Mouse (Mus musculus) liver, embryonic 14 days (tissue): Measurements from ENCODE around the gene Sqor. TPM values are rescaled to one million over a fixed set of nuclear protein-coding genes. Genes with fewer than 3 reads are reported as not detected.

ENCODE experiments used
- polyA plus RNA-seq: library from polyadenylated mRNA; depleted of rRNA; stranded (reverse); fragments of >200 nt; gene quantifications from 2 replicates; pipeline ENCODE4 v1.2.3, GENCODE M21; 2012; rRNA removed

Sqor gene
- 1.5 and 1.9 TPM in 2 replicates for polyA plus RNA-seq

GRCm38 (mm10) chr2:122765071-122765793 is at the start of gene Sqor:
Sqor (plus strand) TSS chr2:122765237.

GRCm38 (mm10) chr2:122737894-122738830 is 26.9 kb upstream of the Sqor start, which contains the start of gene Bloc1s6:
Bloc1s6 (plus strand) TSS chr2:122738503.

Other genes starting within 250 kb of the Sqor start
- 12.4 and 15.7 TPM in 2 replicates for gene Gatm, start 153.9 kb upstream of the Sqor start, polyA plus RNA-seq
- gene AA467197, start 128.3 kb upstream of the Sqor start, polyA plus RNA-seq, result 0.16 and 0.31 TPM in 2 replicates
- gene Slc30a4, start 62.6 kb upstream of the Sqor start, polyA plus RNA-seq, result 0.95 and 1.0 TPM in 2 replicates
- gene Bloc1s6, start 26.7 kb upstream of the Sqor start, polyA plus RNA-seq, result 7.6 and 8.6 TPM in 2 replicates